Mouse (Mus musculus) embryo, embryonic 11.5 days (tissue): ENCODE results near the gene Ccdc24.
A peak's percentile ranks its signal among the peaks of the same experiment; 100 is the strongest.

ENCODE experiments used
- DNase-seq: peaks from one replicate; pipeline ENCODE4 v3.0.0-alpha.2; 2012; ENCODE audit warnings: low read depth, low spot score

The Ccdc24 gene

GRCm38 (mm10) chr4:117872471-117872886 lies at the start of gene Ccdc24:
Gene Ccdc24, minus strand, starts transcription at chr4:117872557.
- no peak for DNase-seq

DNA sequence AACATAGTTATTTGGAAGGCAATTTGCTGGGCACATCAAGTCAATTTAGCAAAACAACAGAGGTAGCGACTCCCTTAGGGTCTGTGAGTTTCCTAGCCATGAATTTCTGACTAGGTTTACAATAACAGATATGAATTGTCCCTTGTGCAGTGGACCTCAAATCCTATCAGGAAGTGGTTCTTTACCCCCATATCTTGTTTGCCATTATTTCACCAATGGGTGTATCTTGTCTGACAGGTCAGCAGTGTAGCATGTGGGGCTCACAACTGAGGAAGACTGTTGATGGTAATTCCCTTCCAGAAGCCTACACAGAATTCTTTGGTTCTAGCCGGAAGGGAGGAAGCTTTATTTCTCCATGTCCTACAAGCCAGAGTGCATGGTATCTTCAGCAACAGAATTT lies 49.0 kb upstream of the Ccdc24 start:
- DNase-seq = no peak

- DNase-seq = no peak
Observed at GRCm38 (mm10) chr4:117918762-117919161, 46.4 kb upstream of the Ccdc24 start.

GRCm38 (mm10) chr4:117918261-117918660 lies 45.9 kb upstream of the Ccdc24 start:
- DNase-seq = no peak

DNA sequence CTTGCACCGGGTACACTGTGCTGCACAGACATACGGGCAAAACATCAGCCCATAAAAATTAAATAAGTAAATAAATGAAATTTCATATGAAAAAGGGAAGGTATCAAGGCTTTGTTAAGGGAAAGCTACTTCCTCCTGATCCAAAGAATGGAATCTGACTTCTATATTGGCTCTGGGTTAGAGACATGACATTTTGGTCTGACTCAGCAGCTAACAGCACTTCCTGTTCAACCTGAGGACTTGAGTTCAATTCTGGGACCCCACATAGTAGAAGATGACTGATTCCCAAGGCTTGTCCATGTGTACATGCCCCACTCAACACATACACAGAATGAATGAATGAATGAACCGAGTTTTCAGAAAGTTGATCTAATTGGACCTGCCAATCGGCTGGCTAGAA lies 45.5 kb upstream of the Ccdc24 start:
- DNase-seq = no peak

DNA sequence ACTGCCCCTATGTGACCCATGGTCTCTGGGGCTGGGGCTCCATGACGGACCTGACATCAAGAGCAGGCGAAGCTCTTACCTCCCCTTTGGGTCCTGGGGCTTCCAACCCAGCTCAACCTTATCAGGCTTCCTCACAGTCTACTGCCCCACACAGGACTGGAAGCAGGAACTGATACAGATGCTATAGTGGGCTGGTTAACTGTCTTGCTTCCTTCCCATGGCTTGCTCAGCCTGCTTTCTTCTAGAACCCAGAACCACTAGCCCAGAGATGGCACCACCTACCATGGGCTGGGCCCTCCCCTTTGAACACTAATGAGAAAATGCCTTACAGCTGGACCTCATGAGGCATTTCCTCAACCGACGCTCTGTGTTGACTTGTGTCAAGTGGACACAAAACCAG lies 45.0 kb upstream of the Ccdc24 start:
- DNase-seq = no peak

DNA sequence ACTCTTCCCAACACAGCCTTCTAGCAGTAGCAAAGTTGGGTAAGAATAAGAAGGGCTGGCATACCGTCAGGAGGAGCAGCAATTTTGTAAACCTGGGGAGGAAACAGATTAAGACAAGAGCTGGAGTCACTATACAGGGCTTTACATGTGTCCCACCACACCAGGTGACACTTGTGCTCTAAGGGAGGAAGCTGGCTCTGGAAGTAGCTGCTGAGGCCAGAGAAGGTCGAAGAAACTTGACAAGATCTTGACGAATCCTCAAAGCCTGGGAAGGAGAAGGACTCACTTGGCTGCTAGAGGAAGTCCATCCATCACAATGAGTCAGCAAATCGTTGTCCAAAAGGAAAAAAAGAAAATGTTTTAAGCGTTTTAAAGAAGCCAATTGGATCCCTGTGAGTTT lies 44.0 kb upstream of the Ccdc24 start:
- DNase-seq = no peak

DNA sequence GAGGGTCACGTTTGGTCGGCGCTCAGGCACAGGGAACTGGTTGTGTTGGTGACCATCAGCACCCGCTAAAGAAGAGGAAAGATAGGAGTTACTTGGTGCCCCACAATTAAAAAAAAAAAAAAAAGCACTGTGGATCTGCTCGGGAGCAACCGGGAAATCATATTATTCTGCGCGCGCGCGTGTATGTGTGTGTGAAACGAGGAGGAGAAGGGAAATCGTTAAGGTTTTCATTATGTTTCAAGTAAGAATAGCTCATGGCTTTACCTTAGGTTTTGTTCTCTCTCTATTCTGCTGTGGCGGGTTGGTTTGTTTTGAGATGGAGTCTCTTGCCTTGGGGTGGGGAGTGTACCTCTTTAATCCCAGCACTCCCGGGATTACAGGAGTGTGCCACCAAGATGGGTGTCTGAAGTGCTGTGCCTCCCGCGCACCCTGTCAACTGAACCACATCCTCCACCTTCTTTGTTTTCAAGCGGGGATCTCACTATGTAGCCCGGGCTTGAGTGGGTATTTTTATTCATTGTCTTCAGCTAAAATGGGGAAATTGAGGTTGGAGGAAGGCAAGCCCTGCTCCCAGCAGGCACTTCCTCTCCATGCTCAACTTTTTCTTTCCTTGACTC lies 43.2 kb upstream of the Ccdc24 start:
- no peak for DNase-seq

GRCm38 (mm10) chr4:117914591-117915442 lies 42.5 kb upstream of the Ccdc24 start, which contains the start of gene Ipo13:
Gene Ipo13, minus strand, starts transcription at chr4:117914999.
- peak; percentile 91 for DNase-seq

DNA sequence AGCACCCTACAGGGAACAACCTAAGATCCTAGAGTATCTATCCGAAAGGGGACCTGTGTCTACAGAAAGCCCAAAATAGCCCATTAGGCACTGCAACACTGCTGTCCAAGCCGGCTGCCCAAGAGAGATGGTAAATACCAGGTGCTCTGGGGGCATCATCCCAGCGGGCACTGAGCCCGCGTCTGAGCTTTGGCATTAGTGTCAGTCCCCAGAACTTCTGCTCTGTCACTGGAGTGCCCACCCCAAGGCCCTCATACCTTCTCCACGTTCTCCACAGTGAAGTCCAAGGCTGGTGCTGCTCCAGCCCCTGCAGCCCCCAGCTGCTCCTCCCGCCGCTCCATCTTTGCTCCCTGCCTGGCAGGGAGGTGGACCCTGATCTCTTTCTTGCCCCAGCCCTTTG lies 41.7 kb upstream of the Ccdc24 start:
- DNase-seq = no peak

DNA sequence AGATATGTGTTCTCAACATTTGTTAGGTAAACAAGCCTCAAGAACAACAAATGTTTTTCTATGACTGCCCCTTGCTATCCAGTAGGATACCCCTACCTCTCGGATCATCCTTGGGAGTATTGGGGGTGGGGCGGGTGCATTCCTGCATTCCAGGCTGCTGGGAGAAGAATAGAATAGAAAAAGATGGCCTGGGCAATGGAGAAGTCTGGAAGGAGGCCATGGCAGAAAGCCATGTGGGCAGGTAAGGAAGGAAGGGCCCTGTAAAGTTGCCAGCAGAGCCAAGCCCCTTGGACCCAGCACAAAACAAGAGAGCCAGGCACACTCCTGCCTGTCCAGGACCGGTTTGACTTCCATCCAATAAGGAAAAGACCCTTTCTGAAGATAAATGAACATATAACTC lies 41.1 kb upstream of the Ccdc24 start:
- DNase-seq = no peak

- DNase-seq = no peak
Observed at GRCm38 (mm10) chr4:117912685-117913273, 40.4 kb upstream of the Ccdc24 start.

DNA sequence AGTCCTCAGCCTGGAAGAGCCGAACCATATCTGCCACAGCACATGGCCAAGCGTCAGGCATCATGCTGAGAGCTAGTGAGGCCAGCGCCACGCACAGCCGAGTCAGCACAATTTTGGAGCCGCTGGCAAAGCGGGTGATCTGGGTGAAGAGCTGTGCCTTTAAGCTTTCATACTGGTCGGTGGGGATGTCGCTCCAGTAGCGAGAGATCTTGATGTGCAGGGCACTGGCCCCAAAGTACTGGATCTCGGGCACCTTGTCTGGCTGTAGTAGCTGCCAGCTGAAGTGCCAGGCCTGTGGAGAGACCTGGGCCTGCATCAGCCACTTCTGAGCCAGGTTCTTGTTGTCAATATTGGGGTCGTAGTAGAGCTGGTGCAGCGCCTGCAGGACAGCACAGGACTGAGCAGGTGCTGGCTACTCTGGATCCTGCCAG lies 39.8 kb upstream of the Ccdc24 start:
- no peak for DNase-seq

- no peak for DNase-seq
Observed at GRCm38 (mm10) chr4:117908834-117909453, 36.6 kb upstream of the Ccdc24 start.

DNA sequence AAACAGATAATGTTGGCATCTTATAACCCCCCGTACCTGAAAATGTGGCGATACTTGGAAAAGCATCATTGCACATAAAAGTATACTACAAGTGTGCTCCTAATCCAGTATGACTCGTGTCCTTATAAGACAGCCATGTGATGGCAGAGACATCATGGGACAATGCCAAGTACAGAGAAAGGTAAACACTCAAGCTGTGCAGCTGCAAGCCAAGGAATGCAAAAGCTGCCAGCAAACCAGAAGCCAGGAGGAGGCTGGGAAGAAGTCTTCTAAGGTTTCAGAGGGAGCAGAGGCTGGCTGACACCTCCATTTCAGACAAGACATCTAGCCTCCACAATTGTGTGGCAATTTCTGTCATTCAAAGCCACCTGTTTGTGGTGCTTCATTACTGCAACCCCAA lies 33.8 kb upstream of the Ccdc24 start:
- DNase-seq = no peak

GRCm38 (mm10) chr4:117904761-117905160 lies 32.4 kb upstream of the Ccdc24 start:
- no peak for DNase-seq

GRCm38 (mm10) chr4:117904094-117904493 lies 31.7 kb upstream of the Ccdc24 start:
- no peak for DNase-seq

DNA sequence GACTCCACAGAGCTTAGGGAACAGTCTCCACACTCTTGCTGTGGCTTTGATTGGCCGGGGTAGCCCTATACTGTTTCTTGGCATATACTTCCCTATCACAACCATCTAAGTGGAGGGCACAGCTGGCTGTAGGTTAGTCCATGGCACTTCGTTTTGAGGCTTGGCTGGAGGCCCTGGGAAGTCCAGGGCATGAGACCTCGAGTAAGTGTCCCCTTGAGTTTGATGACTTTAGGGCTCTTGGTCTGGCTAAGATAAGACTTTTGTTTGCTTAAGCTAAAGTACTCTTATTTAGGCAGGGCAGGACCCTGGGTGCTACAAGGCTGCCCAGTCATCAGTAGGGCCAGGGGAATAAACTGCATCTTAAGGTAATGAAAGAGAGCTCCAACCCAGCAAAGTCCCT lies 25.8 kb upstream of the Ccdc24 start:
- no peak for DNase-seq

DNA sequence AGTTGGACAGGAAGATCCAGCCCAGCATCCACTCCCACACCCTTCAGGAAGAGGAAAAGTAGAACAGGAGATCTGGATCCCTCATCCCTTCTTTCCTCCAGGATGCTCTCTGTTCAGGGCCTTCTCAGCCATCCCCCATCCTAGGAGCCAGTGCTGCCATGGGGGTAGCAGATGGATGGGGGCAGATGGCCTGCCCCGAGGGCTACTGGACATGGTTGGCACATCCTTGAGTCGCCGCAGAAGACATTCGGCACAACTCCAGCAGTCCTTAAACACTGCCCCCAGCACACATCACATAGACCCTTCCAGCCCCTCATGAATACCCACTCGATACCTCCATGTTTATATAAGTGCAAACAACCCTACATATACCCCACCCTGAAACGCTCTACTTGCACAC lies 23.7 kb upstream of the Ccdc24 start:
- DNase-seq = no peak

GRCm38 (mm10) chr4:117895339-117895738 lies 23.0 kb upstream of the Ccdc24 start:
- DNase-seq = no peak

DNA sequence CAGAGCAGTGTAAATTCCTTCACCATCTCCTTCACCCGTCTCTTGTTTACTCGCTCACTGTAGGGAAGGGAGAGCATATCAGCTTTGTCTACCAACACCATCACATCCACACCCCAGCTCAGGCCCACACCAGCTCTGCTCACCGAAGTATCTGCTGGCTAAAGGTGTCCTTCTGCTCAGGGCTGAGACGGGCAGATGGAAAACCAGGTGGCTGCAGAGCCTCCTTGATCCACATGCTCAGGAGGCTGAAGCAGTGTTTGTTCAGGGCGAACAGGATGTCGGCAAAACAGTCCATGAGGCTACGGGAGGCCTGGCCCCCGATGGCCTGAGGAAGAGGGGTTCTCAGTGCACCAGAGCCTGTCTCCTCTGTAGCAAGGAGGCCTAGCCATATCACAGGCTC lies 22.2 kb upstream of the Ccdc24 start:
- DNase-seq = no peak

- no peak for DNase-seq
Observed at GRCm38 (mm10) chr4:117893376-117893775, 21.0 kb upstream of the Ccdc24 start.
